Mouse (Mus musculus) midbrain, embryonic 14.5 days (tissue): ENCODE results near the gene Hey2. TPM values are rescaled to one million over a fixed set of nuclear protein-coding genes. Genes with fewer than 3 reads are reported as not detected.
A peak's percentile ranks its signal among the peaks of the same experiment; 100 is the strongest.

Source experiments
- ATAC-seq: fragments of 200-750 bp; cut with Nextera tagmentation; 2 replicates; pipeline ENCODE4 v1.8.0; 2017; ENCODE audit warnings: moderate number of reproducible peaks, moderate library complexity; ENCODE audit not compliant: low FRiP score, low TSS enrichment
- DNase-seq: peaks from one replicate; pipeline ENCODE4 v3.0.0-alpha.2; 2015
- H3K27ac ChIP-seq: fragments of 300-500 bp; sonication (generic); replicated peaks from 2 replicates; pipeline ENCODE4 v1.5.1; 2014; ENCODE audit warnings: mild to moderate bottlenecking, low read depth, low read length, moderate library complexity
- H3K27me3 ChIP-seq: fragments of 300-500 bp; sonication (generic); 2 replicates; pipeline ENCODE4 v1.6.1; 2014; ENCODE audit warnings: low read length, control low read depth, mixed read lengths; ENCODE audit not compliant: control insufficient read depth, insufficient read depth
- H3K36me3 ChIP-seq: fragments of 300-500 bp; sonication (generic); 2 replicates; pipeline ENCODE4 v1.6.1; 2014; ENCODE audit warnings: low read length, control low read depth; ENCODE audit not compliant: control insufficient read depth, insufficient read depth
- H3K4me1 ChIP-seq: fragments of 300-500 bp; sonication (generic); 2 replicates; pipeline ENCODE4 v1.6.1; 2014; ENCODE audit warnings: mild to moderate bottlenecking, antibody characterized with exemption, low read length, control low read depth; ENCODE audit not compliant: control insufficient read depth, insufficient read depth
- H3K4me2 ChIP-seq: fragments of 300-500 bp; sonication (generic); 2 replicates; pipeline ENCODE4 v1.6.1; 2014; ENCODE audit warnings: mild to moderate bottlenecking, low read length, moderate library complexity
- H3K4me3 ChIP-seq: fragments of 300-500 bp; sonication (generic); replicated peaks from 2 replicates; pipeline ENCODE4 v1.5.1; 2014; ENCODE audit warnings: low read depth, low read length
- H3K9ac ChIP-seq: fragments of 300-500 bp; sonication (generic); replicated peaks from 2 replicates; pipeline ENCODE4 v1.6.1; 2014; ENCODE audit warnings: mild to moderate bottlenecking, low read length, moderate library complexity
- H3K9me3 ChIP-seq: fragments of 300-500 bp; sonication (generic); 2 replicates; pipeline ENCODE4 v1.6.1; 2016; ENCODE audit warnings: low read length, control low read depth, mixed read lengths; ENCODE audit not compliant: control insufficient read depth
- WGBS: fragments of 180-500 bp; shearing (Covaris S2); extraction: QIAGEN DNeasy Blood & Tissue Kit; methylation state at CpG from one replicate; pipeline ENCODE4 v1.1.7; 2014; 5-methylcytosine and 5-hydroxymethylcytosine counted together
- polyA plus RNA-seq: library from polyadenylated mRNA; unstranded; fragments of >200 nt; fragmentation: Nextera tagmentation; extraction: Ambion mirVana; gene quantifications from 2 replicates; pipeline ENCODE4 v1.2.1, GENCODE M21; 2014

Hey2 gene
- polyA plus RNA-seq, 1 experiment from 2014 or later, result 2.5 TPM

DNA sequence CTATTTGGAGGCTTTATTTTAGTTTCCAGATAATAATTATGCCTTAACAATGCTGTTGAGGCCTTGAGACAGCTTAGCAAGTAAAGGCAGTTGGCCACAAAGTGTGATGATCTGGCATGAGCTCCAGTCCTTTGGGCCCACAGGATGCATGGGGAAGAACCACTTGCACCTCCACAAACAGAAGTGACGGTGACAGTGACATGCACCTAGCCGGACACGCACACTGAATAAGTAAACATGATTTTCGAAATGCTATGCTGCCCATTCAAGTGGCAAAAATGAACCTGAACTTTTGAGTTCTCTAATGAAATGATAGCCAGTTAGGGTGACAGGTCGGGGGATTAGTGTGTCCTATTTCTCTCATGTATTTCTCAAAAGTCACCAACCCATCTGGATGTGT is 1.8 kb downstream of the Hey2 start:
- Histone ChIP-seq H3K36me3 (no peaks in the 10 kb centered on the region), H3K9ac (no peak overlapping the region), H3K9me3 (no peaks in the 10 kb centered on the region), H3K4me3 (no peak overlapping the region), H3K27me3 (peaks cover 44% of the 10 kb centered on the region), H3K27ac (no peak overlapping the region), H3K4me1 (peaks cover 15% of the 10 kb centered on the region; the same call in 1 of the 2 replicates), H3K4me2 (peak overlapping the region; percentile 87)
- whole genome bisulfite sequencing, result 78% methylated on average over 5 of the region's 5 CpGs
- DNase-seq (no peak), ATAC-seq (no peak)

GRCm38 (mm10) chr10:30838188-30838587 is 4.4 kb downstream of the Hey2 start:
- WGBS, result 13% methylated on average over 1 of the region's 1 CpGs
- peak; percentile 49 for DNase-seq

GRCm38 (mm10) chr10:30825049-30825448 is 17.6 kb downstream of the Hey2 start:
- Histone ChIP-seq H3K27ac (no peak overlapping the region), H3K4me2 (no peak overlapping the region), H3K9me3 (no peaks in the 10 kb centered on the region), H3K27me3 (no peaks in the 10 kb centered on the region), H3K36me3 (no peaks in the 10 kb centered on the region), H3K4me1 (no peaks in the 10 kb centered on the region), H3K9ac (no peak overlapping the region), H3K4me3 (no peak overlapping the region)
- WGBS, result 7% methylated on average over 1 of the region's 1 CpGs
- ATAC-seq (no peak), DNase-seq (peak; percentile 85)

More at GRCm38 (mm10) chr10:30838188-30838587, 4.4 kb downstream of the Hey2 start:
- Histone ChIP-seq H3K4me2 (no peak overlapping the region), H3K36me3 (no peaks in the 10 kb centered on the region), H3K27ac (no peak overlapping the region), H3K9me3 (no peaks in the 10 kb centered on the region), H3K4me3 (no peak overlapping the region), H3K4me1 (no peaks in the 10 kb centered on the region), H3K9ac (no peak overlapping the region), H3K27me3 (peaks cover 17% of the 10 kb centered on the region)
- no peak for ATAC-seq

GRCm38 (mm10) chr10:30810967-30811293 is 31.7 kb downstream of the Hey2 start:
- no peaks in the 10 kb centered on the region for H3K9me3 ChIP-seq
- peak overlapping the region; percentile 38 for H3K4me3 ChIP-seq
- WGBS, result 10% methylated on average over 11 of the region's 11 CpGs
- H3K4me2 ChIP-seq, result peak overlapping the region; percentile 43
- no peak overlapping the region; the same call in 1 of the 2 replicates for H3K27ac ChIP-seq
- no peaks in the 10 kb centered on the region for H3K4me1 ChIP-seq
- no peaks in the 10 kb centered on the region for H3K36me3 ChIP-seq
- ATAC-seq (peak; percentile 95), DNase-seq (peak; percentile 94)
- H3K27me3 ChIP-seq, result no peaks in the 10 kb centered on the region
- H3K9ac ChIP-seq, result no peak overlapping the region; the same call in 1 of the 2 replicates

DNA sequence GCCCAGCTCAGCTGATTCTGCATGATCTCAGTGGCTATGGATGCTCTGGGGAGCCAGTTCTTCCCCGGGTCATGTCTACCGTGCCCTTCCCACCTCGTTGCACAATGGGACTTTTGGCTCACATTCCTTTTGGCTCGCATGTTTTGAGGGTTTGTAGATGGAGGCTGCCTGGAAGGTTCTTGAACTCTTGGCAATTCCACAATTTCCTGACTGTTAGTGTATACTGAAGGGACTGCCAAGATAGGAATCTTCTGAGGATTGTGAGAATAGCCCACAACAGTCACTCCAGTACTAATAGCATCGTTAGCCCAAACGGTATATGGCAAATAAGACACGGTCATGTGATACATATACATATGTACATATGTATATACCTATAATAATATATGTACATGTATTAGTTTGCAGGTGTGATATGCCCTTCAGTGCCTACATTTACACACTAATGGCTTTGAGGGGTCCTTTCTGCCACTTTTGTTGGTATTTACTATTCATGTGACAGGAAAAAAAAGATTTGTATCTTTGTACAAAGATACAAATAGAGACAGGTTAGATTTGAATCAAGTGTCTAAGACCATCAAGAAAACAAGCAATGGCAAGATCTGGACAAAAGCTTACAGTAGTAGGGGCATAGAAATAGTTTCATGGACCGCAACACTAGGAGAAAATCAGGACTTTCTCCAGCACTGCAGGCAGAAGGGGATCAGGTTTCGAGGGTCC is 32.2 kb downstream of the Hey2 start:
- no peaks in the 10 kb centered on the region for H3K9me3 ChIP-seq
- H3K4me2 ChIP-seq, result peak overlapping the region; percentile 43
- no peaks in the 10 kb centered on the region for H3K4me1 ChIP-seq
- peak overlapping the region; percentile 38 for H3K4me3 ChIP-seq
- 36% methylated on average over 9 of the region's 9 CpGs for WGBS
- peak; percentile 25 for DNase-seq
- H3K27me3 ChIP-seq, result no peaks in the 10 kb centered on the region
- H3K36me3 ChIP-seq, result no peaks in the 10 kb centered on the region
- peak; percentile 53 for ATAC-seq
- no peak overlapping the region; the same call in 1 of the 2 replicates for H3K9ac ChIP-seq
- H3K27ac ChIP-seq, result no peak overlapping the region; the same call in 1 of the 2 replicates

GRCm38 (mm10) chr10:30803587-30804253 is 38.9 kb downstream of the Hey2 start:
- Histone ChIP-seq H3K4me1 (peaks cover 5% of the 10 kb centered on the region; the same call in 1 of the 2 replicates), H3K9ac (peak overlapping the region; percentile 88), H3K36me3 (no peaks in the 10 kb centered on the region), H3K27me3 (no peaks in the 10 kb centered on the region), H3K27ac (peak overlapping the region; percentile 98), H3K4me2 (peak overlapping the region; percentile 68), H3K4me3 (peak overlapping the region; percentile 78), H3K9me3 (no peaks in the 10 kb centered on the region)
- ATAC-seq (0 out of 2 replicates have a peak, but pooled peaks have one; percentile 1), DNase-seq (peak; percentile 31)
- 30% methylated on average over 7 of the region's 7 CpGs for WGBS

DNA sequence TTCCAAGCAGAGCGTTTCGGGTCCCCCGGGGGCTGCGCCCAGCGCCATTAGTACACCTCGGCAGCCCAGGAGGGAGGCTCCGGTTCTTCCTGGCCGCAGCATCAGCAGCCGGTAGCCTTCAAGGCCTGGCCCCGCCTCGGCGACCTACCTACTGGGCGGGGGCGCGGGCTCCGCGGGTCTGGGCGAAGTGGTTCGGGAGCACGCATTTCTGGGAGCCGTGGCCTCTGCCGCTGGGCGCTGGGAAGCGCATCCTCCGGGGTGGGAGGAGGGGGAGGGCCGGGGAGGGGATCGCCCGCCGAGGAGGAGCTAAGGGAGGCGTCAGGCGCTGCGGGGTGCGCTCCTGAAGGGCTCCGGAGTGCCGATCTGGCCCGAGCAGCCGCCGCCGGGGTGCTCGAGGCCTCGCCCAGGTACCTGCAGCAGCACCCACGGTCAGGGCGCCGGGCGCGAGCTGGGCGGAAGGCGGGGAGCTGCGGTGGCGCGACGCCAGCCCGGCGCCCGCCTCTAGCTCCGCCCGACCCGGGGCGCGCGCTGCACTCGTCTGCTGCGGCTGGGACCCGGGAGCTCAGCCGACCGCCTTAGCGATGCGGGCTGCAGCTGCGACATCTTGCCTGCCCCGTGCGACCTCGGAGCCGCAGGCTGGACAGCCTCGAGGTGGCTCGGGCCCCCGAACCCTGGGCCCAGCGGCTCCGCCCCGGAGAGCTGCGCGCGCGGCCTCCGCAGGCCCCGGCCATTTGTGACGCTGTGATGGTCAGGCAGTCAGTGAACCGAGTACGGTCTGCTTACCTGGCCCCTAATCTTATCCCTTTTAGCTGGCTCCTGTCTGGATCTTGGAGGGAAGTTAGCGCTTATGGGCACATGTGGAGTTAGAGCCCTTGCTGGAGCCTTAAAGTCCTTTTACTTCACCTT is 39.7 kb downstream of the Hey2 start, which contains the start of gene Ncoa7:
Ncoa7 (minus strand) TSS at position 646 of the 906 bp plus-strand sequence.
- Histone ChIP-seq H3K9ac (peak within 1 kb of the TSS; percentile 88), H3K4me3 (peak within 1 kb of the TSS; percentile 78), H3K4me2 (peak within 1 kb of the TSS; percentile 68), H3K9me3 (no peaks in the 10 kb centered on the region), H3K36me3 (no peaks in the 10 kb centered on the region), H3K27me3 (no peaks in the 10 kb centered on the region), H3K27ac (peak within 1 kb of the TSS; percentile 98), H3K4me1 (peaks cover 5% of the 10 kb centered on the region; the same call in 1 of the 2 replicates)
- WGBS, result under 1% methylated on average over 81 of the region's 89 CpGs
- peak; percentile 92 for ATAC-seq
- DNase-seq, result peak; percentile 88

DNA sequence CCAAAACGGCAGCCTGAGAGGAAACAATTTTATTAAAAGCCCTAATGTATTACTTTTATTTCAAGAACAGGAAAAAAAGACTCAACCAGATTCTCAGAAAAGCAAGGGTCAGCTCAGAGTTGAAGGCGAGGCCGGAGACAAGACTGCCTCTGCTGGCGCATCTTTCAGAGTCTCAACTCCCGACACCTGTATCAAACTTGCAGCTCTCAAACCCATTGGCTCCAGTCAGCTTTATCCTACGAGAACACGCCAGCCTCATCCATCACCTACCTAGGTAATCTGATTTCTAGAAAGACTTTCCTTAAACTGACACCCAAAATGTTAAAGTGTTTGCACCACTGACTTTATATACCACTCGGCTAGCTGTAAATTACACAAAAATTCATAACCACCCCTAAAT is 40.6 kb downstream of the Hey2 start:
- Histone ChIP-seq H3K4me1 (peaks cover 5% of the 10 kb centered on the region; the same call in 1 of the 2 replicates), H3K4me3 (peak overlapping the region; percentile 78), H3K9me3 (no peaks in the 10 kb centered on the region), H3K27me3 (no peaks in the 10 kb centered on the region), H3K36me3 (no peaks in the 10 kb centered on the region), H3K4me2 (peak overlapping the region; percentile 68), H3K9ac (peak overlapping the region; percentile 88), H3K27ac (peak overlapping the region; percentile 98)
- 10% methylated on average over 8 of the region's 8 CpGs for WGBS
- ATAC-seq, result peak; percentile 3; the same call in 1 of the 2 replicates
- peak; percentile 73 for DNase-seq
